Mouse (Mus musculus) fat pad, adult 2 months (tissue): Measurements from ENCODE around the gene Rab8a.

Source experiments
- DNase-seq: peaks from one replicate; pipeline ENCODE4 v3.0.0-alpha.2; 2011; ENCODE audit warnings: low read depth, low spot score; ENCODE audit errors: extremely low read depth

The Rab8a gene

DNA sequence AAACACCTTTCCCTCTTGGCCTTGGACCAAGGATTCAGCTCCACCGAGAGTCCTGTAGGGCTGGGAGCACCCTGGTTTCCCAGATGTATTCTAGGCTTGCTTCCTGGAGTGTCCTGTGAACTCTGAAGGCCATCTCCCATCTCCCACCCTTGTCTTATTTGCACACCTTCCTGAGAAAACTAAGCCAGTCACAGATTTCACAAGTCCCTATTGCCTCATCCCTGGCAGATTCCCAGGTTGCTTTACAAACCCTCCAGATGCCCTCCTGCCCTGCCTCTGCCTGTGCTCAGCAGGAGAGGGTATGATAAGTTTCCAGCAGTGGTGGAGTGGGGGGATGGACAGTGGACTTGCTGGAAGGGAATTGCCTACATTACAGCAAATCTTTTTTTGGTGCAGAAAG lies 14.9 kb upstream of the Rab8a start:
- DNase-seq: peak; percentile 69

DNA sequence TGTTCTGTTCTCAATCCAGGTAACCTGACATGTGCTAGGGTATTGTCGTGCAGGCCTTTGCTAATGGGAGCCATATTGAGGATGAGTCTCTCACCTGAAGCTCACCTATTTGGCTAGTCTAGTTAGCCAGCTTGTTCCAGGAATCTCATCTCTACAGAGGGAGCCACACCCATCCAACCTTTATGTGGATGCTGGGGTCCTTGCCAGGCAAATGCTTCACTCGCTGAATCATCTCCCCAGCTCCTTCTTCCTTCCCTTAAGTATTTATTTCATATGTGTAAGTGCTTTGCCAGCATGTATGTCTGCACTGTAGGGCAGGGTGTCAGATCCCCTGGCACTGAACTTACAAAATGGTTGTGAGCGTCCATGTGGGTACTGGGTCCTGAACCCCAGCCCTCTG lies 14.4 kb upstream of the Rab8a start:
- no peak for DNase-seq

DNA sequence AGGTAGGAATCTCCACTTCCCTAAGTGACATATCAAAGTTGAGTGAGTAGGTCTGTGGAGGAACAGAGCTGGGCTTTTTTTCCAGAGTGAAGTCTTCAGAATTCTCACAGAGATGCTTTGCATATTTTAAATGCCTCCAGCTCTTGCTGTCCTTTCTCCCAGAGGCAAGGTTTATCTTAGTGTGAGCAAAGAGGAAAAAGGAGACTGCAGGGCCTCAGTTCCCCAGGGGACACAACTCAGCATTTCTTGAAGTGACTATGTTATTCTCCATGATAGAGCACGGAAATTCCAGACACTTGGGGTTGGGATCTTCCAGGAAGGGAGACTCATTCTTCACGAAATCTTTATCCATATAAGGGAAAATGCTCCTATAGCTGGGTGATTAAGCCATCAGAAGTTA lies 13.7 kb upstream of the Rab8a start:
- no peak for DNase-seq

DNA sequence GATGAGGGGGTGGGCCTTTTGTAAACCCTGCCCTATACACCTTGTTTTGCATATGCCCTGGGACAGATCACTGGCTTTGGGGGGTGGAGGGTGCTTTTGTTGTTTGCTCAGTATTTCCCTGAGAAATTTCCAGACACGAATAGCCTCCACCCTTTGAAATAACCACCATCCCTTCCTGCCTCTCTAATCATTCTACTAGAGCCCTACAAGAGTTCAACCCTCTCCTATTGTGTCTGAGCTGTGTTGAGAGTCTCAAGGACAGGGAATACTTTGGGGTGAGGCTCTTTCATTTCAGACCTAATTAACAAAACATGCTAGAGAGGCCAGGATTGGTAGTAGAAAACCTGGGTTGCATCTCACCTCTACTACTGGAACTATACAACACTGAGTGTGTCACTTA lies 11.9 kb upstream of the Rab8a start:
- DNase-seq: no peak

DNA sequence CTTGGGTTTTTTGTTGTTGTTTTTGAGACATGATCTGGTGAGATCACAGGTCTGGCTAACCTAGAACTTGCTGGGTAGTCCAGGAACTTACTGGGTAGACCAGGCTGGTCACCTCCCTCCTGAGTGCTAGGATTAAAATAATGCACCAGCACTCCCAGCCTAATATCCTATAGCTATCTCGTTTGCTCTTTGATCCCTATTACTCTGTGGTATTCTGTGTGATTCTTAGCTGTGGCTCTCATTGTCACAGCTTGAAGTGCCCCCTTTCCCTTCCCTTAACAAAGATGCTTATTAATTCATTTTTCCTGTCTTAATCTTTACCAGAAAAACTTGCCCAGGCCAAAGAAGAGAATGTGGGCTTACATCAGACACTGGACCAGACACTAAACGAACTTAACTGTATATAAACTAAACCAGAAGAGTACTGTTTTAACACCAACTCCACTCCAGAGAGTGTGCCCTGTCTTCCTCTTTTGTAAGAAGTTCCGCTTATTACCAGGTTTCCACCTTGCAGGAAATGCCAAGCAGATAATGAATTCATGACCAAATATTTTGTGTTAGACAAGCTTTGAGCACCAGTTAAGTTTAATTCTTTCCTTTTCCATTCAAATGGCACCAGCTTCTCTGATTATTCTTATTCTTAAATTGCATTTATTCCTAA lies 9.5 kb upstream of the Rab8a start:
- DNase-seq: no peak

DNA sequence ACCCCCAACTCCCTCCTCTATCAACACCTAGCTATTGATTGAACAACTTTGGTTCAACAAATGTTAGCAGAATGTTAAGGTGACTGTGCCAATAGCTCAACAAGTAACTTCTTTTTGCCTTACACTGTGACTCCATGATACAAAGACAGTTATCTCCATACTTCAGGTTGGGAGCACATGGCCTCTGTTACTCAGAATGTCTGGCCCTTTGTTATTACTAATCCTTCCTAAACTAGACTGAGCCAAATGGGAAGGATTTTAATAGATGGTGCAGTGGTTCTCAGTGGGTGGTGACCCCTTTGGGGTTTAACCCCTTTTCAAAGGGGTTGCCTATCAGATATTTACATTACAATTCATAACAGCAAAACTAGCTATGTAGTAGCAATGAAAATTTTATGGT lies 7.6 kb upstream of the Rab8a start:
- no peak for DNase-seq

DNA sequence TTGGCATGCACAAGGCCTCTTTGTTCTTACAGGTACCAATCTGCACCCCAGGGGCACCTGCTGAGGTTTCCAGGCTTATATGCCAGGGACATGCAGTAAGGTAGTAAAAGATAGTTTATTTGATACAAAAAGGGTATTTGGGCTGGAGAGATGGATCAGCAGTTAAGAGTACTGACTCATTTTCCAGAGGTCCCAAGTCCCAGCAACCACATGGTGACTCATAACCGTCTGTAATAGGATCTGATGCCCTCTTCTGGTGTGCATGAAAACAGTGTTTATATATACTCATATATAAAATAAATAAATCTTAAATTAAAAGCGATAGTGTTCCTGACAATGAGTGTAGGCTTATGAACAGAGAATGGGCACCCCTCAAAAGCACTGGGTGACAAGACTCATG lies 2.9 kb upstream of the Rab8a start:
- no peak for DNase-seq

DNA sequence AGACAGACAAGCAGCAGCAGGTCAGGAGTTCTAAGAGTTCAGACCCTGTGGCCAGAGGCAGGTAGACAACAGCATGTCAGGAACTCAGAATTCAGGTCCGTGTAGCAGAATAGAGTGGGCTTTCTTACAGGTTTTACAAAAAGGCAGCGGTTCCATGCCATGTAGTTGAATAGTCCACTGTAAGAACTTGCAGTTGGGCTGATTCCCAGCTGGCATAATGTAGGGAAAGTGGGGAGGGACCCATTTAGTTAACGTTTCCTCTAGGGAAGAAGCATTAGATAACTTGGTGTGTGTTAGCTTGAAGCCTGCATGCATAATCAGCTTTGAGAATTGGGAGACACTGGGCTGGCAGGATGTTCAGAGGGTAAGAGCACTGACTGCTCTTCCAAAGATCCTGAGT lies 2.3 kb upstream of the Rab8a start:
- DNase-seq: no peak

DNA sequence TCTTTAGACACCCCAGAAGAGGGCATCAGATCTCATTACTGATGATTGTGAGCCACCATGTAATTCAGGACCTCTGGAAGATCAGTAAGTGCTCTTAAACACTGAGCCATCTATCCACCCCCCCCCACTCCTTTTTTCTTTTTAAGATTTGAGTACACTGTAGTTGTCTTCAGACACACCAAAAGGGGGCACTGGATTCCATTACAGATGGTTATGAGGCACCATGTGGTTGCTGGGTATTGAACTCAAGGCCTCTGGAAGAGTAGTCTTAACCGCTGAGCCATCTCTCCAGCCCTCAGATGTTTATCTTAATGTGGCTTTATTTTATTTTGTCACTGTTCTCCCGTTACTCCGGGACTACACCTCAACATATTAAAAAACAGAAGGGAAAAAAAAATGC lies 993 bp upstream of the Rab8a start:
- no peak for DNase-seq

DNA sequence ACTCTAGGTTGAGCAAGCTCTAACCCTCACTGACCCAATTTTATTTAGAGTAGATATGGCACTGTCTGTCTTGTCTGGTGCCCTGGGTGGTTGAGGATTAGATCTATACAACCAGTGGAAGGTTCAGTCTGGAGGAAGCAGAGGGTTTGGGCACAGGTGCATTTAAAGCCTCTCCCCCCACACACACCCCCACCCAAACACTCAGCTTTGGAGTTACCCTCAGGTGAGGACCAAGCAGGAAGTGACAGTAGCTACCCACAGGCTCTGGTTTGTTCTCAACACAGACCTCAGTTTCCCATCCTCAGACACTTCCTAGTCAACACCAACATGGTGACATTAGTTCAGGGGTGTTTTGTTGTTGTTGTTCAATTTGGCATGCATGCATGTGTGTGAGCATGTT lies 1.8 kb downstream of the Rab8a start:
- no peak for DNase-seq

DNA sequence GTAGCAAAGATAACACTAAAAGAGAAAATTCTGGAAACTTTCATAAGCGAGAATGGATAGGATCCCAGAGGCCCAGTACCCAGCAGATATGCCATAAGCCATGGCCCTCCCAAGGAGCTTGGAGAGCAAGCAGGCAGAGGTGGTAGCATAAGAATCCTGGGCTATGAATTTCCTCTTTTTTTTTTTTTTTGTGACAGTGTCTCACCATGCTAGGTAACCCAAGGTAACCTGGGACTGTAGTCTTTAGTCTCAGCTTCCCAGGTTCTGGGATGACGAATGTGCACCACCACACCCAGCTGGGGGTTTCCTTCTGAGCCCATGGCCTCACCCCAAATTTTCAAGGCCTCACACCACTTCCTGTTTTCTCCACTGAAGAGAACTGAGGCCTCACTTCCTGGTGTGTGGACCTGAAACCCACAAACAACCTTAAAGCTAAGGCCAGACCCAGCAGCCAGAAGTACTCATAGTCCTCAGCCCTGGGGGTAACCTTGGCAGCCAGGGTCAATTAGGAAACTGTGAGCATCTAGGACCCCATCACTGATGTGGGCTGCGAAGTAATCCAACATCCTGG lies 8.2 kb downstream of the Rab8a start:
- no peak for DNase-seq

DNA sequence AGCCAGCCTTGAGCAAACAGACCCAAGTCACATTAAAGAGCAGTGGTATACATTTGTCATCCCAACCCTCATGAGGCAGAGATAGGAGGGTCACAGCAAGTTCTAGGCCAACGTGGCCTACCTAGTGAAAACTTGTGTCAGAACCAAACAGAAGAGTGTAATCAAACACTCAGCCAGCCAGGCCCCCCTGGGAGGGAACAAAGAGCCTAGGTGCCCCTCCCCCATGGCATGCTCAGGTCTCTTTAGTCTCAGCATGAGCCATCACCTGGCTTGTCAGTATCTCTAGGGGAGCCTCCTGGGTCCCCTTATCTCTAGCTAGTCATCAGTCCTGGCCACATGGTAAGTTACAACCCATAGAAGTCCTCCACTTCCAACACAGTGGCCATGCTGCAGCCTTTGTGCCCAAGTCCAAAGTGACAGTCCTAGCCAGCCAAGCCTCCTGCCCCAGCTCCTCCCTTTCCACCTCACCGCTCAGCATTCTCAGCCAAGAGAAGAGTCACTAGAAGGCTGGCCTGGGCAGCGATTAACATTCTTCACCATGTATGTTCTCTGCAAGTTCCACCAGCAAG lies 8.8 kb downstream of the Rab8a start:
- DNase-seq: no peak

DNA sequence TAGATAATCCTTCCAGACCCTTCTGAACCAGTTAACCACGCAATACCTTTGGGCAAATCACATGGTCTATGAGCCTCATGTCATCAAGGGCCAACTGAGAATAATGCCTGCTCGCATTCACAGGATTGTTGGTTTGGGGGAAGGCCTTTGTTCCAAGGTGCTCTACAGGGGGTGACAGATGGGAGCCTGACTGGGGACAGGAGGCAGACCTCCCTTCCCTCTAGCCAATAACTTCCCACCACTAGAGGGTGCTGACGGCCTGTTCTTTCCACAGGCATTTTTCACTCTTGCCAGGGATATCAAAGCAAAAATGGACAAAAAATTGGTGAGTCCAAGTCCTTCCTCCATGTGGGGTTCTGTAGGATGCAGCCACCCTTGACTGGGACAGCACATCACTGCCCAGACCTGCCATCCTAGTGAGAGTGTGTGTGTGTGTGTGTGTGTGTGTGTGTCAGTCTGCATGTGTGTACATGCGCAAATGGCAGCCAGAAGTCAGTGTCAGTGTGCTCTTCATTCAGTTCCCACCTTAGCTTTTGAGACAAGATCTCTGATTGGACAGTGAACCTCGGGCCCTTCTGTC lies 16.4 kb downstream of the Rab8a start:
- DNase-seq: no peak

DNA sequence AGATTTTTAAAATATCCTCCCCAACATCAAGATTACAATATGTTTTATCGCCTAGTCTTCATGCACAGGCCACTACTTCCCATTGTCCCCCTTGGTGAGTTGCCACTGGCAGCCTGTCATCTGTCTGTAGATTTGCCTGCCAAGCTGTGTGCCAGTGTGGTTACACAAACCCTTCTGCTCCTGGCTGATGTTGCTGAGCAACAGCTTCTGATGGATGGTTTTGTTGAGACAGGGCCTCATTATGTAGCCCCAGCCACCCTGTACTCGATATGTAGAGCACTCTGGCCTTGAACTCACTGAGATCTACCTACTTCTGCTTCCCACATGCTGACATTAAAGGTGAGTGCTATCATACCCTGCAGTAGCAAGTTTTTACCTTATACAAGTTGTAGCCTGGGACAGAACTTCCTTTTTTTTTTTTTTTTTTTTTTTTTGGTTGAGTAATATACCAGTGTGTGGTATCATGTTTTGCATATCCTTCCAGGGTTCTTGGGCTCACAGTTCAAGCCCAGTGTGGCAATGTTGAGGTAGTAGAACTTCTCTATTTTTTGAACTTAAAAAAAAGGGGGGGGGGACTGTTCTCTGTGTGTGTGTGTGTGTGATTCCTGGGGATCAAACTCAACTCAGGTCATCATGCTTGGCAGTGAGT lies 22.7 kb downstream of the Rab8a start:
- no peak for DNase-seq

DNA sequence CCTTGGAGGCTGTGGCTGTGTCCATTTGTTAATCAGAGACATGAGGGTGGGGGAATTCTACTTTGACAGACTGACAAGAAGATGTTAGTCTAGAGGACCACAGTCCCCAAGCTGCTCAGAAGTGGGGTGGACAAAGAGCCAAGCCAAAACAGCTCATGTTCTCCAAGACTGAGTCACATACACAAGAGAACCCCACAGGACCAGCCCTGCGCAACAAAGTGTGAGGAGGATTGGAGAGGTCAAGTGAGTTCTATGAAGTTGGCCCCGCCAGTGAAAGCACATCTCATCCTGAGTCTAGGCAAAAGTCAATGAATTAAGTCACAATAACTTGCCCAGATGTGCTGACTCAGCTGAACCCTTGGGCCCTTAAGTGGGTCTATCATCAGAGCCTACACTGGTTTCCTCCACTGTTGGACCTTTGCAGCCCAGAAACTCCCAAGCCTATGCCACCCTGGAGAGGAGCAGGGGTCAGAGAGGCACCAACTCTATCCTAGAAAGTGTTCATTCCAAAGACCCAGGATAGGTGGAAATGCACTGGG lies 26.9 kb downstream of the Rab8a start:
- DNase-seq: no peak

DNA sequence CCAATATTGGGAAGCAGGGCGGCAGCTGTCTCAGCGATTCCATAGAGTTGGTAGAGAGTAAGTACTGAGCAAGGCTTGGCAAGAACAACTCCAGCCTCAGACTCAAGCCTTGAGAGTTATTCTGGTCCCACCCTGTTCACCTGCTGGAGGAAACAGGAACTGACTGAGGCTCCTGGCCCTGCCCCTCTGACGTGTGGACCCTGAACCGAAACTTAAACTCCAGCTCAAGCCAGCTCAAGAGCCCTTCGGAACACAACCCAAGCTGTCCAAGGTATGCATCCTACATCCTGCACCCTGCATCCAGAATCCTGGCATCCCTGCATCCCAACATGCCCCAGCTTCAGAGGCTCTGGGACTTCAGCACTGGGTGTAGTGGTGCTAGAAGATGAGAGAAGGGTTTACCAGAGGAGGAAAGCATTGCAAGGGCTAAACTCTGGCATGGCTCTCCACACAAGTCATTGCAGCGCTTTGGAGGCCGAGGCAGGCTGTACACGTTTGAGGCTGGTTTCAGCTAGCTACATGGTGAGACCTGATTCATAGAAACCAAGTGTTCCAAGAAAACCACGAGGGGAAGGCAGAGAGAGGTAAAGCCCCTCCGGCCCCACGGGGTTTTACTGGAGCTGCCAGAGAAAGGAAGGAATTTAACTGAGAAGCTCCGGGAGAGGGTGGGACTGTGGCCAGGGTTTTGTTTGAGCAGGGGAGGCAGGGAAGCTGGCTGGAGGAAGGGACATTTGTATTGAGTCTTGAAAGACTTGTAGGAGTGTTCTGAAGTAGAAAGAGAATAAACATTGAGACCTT lies 28.6 kb downstream of the Rab8a start, which contains the start of gene Hsh2d:
Gene Hsh2d, plus strand, starts transcription at position 222 of the 798 bp plus-strand sequence.
- no peak for DNase-seq

DNA sequence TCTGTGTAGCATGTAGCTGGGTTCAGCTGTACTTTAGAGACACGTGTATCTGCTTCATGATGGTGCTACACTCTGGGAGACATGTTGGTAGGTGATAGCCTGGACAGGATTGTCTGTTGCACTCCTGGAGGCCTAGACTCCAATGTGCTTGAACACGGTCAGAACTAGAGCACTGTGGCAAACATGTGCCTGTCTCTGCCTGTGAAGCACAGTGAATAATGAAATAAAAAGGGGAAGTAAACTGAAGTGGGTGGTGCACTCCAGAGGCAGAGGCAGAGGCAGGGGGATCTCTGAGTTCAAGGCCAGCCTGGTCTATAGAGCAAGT lies 29.2 kb downstream of the Rab8a start:
- DNase-seq: no peak

DNA sequence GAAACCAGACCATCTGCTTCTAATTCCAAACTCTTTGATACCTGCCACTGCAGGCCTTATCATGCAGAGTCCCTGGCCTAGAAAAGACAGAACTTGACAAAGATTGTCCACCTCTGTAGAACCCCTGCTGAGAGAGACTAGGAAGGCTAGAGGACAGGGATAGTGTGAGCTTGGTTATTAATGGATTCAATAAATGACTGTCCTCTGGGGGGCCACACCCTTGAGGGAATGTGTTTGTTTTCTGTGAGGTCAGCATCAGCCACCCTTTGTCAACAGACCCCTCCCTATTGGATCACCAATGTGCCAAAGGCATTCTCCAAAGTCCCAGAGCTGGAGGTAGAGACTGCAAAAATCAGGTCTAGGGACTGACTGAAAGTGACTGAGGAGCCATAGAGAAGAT lies 31.1 kb downstream of the Rab8a start:
- DNase-seq: no peak

DNA sequence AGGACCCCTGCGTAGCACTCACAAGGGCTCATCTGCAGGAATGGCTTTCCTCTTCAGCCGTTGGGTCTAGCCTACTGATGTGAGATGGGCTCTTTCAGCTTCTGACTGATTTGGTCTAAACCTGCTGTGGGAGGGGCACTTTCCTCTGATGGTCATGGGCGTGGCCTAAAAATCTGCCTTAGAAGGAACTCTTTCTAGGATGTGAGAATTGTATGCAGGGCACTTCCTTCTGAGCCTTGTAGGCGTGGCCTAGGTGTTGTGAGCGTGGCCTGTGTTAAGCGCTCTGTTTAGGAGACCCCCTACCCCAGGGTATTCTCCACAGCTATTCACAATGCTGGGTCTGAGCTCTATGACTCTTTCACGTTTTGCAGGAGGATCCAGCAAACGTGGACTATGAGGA lies 37.0 kb downstream of the Rab8a start:
- DNase-seq: no peak

DNA sequence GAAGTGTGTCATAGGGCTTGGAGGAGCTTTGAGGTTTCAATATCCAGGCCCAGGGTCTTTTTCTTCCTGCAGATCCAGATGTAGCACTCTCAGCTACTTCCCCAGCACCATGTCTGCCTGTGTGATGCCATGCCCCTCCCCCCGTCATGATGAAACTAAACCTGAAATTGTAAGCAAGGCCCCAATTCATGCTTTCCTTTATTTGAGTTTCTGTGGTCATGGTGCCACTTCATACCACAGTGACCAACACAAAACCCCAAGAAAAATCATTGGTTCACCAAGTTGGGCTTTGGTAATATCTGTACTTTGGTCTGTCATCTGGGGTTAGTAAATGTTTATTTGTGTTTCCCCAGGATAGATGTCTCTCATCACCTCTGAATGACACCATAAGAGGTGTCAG lies 47.6 kb downstream of the Rab8a start:
- no peak for DNase-seq

DNA sequence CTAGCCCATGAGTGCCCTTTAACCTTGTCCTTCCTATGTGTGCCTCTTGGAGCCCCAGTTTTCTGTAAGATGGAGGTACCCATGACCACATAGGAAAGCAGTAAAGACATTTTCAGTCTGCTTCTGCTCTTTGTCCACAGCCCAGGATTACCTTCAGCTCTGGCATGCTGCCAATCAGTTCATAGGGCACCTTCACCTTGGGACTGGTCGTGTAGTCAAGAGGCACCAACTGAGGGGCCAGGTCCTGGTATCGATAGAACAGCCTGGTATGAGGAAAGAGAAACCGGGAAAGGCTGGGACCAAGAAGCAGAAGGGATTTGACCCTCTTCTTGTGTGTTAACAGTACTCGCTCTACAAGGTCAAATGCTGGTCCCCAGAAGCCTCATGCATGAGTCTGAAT lies 49.2 kb downstream of the Rab8a start:
- no peak for DNase-seq
